Mouse (Mus musculus): Measurements from ENCODE around the gene Cyfip2.

- TF ChIP-seq MAX (IDR thresholded peaks at IDR 0.05) (no peak), USF1 (IDR thresholded peaks at IDR 0.05; ENCODE audit: low read depth) (no peak)
Observed at GRCm38 (mm10) chr11:46289561-46289960, 23.1 kb downstream of the Cyfip2 start.

Measured in C2C12 (cell line).